Mouse (Mus musculus) thymus, postnatal 25 days (tissue): ENCODE data around the gene Terb1.

Source experiments
- DNase-seq: peaks from one replicate; pipeline ENCODE4 v3.0.0; 2022

The Terb1 gene

DNA sequence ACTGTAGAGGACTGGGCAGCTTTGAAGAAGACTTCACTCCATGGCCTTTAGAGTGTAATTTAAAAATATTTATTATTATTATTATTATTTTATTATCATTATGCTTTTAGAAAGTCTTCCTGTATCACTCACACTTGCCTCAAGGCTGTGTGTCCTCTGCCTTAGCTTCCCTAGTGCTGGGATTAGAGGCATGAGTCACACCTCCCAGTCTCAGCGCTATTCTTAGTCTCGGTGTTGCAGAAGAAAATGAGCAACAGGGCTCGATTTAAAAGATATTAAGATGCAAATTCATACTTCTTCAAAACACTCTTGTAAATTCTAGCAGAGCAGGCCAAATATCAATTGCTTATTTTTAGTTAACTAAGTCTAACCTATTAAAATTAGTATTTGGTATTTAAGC lies 60.9 kb downstream of the Terb1 start:
- no peak for DNase-seq

DNA sequence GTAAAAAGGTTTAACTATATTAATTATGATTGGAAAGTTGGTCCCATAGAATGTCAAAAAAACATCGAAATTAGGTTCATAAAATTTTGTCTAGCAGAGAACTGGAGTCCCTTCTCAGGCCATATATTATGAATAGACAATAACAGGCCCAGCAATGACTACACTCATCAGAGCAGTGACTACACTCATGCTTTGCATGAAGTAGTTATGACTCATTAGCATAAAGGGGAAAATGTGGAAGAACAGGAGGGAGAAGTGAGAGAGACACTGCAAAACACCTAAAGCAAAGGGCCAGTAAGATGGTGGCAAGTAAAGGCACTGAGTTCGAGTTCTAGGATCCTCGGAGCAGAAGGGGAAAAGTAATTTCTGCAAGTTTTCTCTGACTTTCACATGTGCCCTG lies 63.7 kb downstream of the Terb1 start:
- DNase-seq = no peak

GRCm38 (mm10) chr8:104445248-104445647 lies 64.5 kb downstream of the Terb1 start:
- DNase-seq = no peak

GRCm38 (mm10) chr8:104443125-104443679 lies 66.5 kb downstream of the Terb1 start:
- DNase-seq = no peak

DNA sequence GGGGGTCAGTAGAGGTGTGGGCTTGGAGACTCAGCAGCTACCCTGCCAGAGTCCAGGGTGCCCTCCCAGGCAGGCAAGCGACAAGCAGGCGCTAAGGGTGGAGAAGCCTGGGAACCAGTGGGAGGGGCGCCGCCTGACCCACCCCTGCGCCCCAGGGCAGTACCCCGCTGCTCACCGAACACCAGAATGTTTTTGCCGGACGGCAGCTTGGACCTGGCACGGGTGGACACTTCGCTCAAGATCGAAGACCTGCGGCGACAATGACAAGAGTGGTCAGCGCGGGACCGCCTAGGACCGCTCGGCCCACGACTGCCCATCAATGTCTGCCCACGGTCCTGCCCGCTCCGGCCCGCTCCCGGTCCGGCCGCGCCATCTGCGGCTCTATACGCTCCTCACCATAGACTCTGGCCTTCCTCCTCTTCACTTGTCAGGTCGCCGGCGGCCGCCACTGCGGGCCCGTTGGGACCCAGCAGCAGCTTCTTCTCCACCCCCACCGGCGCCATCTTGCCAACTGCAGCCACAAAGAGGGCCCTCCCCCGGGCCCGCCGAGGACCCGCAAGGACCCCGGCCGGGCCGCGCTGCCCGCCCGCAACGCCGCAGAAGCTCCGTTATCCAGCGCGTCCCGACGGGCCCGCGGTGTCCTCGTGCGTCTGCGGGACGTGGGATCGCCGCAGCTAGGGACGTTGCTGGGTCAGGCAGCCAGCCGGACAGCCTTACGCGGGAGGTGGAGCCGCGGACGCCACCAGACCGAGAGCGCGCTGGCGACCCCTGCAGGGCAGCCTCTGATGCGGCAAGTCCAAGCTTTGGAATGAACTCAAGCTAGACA lies 67.2 kb downstream of the Terb1 start, which contains the start of gene Dync1li2:
TSS of gene Dync1li2 (minus strand) at position 749 of the 826 bp plus-strand sequence.
- peak; percentile 93 for DNase-seq

- no peak for DNase-seq
Measured at GRCm38 (mm10) chr8:104441613-104442012, 68.1 kb downstream of the Terb1 start.

GRCm38 (mm10) chr8:104439461-104439860 lies 70.2 kb downstream of the Terb1 start:
- DNase-seq = no peak

GRCm38 (mm10) chr8:104437494-104438135 lies 72.1 kb downstream of the Terb1 start:
- no peak for DNase-seq

- DNase-seq = no peak
Measured at GRCm38 (mm10) chr8:104436591-104436990, 73.1 kb downstream of the Terb1 start.

GRCm38 (mm10) chr8:104436038-104436437 lies 73.7 kb downstream of the Terb1 start:
- peak; percentile 43 for DNase-seq

GRCm38 (mm10) chr8:104434826-104435354 lies 74.8 kb downstream of the Terb1 start:
- DNase-seq = no peak

DNA sequence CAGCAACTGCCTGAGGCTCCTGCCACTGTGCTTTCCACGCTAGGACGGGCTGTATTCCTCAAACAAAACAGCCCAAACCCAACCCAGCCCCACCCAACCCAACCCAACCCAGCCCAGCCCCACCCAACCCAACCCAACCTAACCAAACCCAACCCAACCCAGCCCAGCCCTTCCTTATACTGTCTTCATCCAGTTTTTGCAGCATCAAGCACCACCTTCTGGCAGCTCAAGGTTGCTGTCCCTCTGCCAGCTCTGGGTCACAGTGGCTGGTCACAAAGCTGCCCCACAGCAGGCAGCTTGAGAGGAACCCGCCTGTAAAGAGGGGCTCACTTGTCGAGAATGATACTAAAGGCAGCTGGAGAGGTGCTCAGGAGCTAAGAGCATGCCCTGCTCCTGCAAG lies 75.4 kb downstream of the Terb1 start:
- no peak for DNase-seq

- DNase-seq = no peak
Measured at GRCm38 (mm10) chr8:104433191-104433842, 76.4 kb downstream of the Terb1 start.

DNA sequence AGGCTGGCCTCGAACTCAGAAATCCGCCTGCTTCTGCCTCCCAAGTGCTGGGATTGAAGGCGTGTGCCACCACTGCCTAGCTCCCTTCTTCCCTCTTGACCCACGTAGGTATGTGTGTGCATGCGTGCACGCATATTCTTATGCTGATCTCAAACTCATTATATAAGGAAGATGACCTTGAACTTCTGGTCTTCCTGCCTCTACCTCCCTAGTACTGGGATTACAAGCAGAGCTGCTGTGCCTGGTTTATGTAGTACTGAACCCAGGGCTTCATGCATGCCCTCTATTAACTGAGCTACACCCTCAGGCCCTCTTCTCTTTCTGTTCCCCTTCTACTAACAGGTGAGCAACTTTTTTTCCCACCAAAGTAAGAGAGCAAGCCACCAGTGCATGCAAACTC lies 77.1 kb downstream of the Terb1 start:
- no peak for DNase-seq

DNA sequence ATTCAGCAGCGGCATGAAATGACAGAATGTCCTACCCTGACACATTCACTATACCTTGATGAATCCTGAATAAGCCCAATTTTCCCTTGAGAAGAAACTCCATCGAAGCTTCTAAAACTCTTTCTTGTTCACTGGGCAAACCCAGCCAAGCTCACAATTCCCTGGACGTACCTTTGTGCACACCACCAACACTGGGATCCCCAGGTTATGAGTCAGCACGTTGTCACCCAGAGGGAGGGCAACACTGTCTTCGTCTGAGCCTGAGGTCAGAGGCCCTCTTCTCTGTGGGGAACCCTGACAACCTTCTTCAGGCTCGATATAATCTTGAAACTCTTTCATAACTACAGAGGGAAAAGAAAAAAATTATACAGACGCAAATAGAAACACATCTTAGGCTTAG lies 79.5 kb downstream of the Terb1 start:
- DNase-seq = no peak

- no peak for DNase-seq
Measured at GRCm38 (mm10) chr8:104427703-104428102, 82.0 kb downstream of the Terb1 start.

DNA sequence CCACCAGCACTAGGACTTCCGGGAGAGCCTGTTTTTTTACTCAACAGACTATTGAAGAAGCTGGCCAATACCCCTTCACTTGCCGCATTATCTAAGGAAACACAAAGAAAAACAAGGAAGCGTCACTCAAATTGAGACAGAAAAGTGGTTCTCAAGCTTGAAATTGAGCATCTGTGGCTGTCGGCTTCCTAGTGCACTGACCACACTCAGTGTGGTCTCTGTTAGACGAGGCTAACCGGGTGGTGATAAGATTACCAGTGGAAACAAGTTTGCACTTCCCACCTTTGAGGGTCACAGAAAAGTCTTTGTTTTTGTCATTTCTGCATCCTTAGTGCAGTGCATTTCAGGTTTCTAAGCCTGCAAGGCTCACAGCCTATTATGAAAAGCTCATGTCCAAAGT lies 87.4 kb downstream of the Terb1 start:
- DNase-seq = no peak

DNA sequence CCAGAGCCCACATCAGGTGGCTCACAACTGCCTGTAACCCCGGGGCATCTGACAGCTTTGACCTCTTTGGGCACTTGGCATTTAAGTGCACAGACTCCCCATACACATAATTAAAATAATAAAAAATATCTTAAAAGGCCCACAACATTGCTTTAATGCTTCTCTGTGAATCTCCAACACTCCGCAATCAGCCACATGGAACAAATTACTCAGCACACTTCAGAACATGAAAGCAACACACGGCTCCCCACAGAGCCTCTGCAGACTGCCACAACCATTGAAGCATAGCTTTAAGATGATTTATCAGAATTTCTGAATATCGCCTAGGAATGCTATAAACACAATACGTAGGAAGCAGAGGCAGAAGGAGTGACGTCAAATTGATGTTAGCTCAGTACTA lies 93.7 kb downstream of the Terb1 start:
- no peak for DNase-seq

- DNase-seq = no peak
Measured at GRCm38 (mm10) chr8:104414204-104414603, 95.5 kb downstream of the Terb1 start.

DNA sequence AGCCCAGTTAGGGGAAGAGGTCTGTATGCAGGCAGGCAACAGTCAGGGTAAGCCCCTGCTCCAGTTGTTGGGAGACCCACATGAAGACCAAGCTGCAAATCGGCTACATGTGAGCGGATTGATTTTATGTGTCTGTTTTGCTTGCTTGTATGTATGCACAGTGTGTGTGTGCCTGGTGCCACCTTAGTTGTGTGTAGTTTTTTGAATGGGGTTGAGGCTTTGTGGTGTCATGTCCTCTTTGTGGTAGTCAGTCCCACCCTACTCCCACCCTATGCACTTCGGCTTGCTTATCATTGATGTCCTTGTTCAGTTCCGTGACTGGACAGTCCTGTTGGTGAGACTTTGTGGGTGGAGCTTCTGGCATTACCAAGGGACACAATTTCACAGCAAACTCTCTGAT lies 95.9 kb downstream of the Terb1 start:
- DNase-seq = no peak

GRCm38 (mm10) chr8:104412805-104413532 lies 96.7 kb downstream of the Terb1 start:
- DNase-seq = no peak

DNA sequence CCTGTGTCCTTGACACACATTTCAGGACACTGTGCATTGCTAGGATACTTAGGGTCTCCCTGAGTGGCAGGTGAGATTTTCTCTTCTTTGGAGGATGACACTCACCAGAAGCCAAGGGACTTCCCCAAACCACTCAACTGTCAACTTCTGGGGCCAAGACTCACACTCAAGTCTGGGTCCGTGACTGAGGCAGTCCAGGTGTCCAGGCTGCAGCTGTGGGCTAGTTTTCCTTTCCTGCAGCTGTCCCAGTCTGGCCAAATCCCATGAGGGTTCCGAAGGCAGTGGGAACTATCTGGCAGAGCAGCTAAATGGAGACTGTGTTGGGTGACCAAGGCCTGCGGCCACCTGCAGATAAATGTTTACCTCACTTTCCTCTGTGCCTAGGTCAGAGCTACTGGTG lies 97.7 kb downstream of the Terb1 start:
- DNase-seq = no peak

DNA sequence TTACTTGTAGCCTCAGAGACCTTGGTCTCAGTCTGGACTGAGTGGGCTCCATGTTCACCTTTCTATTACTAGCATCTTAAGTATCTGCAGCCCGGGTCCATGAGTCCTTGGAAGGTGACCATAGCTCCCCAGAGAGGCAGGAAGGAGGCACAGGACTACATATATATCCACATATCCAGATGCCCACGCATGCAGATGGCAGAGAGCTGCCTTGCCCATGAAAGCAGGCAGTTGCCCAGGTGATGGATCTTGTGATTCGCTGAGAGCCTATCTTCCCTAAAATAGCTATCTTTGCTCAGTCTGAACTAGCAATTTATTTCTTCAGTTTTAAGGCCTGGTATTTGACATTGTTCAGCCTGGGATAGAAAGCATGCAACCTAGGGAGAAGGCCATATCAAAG lies 98.2 kb downstream of the Terb1 start:
- DNase-seq = no peak
